Mouse (Mus musculus) intestine, postnatal 0 days (tissue): Measurements from ENCODE around the gene Efcab12. TPM values are rescaled to one million over a fixed set of nuclear protein-coding genes. Genes with fewer than 3 reads are reported as not detected.
A peak's percentile ranks its signal among the peaks of the same experiment; 100 is the strongest.

ENCODE experiments used
- ATAC-seq: fragments of 200-750 bp; cut with Nextera tagmentation; 2 replicates; pipeline ENCODE4 v1.8.0; 2017; ENCODE audit warnings: mild to moderate bottlenecking, moderate TSS enrichment, moderate library complexity
- H3K27ac ChIP-seq: fragments of 300-500 bp; sonication (generic); 2 replicates; pipeline ENCODE4 v1.5.1; 2014; ENCODE audit warnings: mild to moderate bottlenecking, low read depth, low read length, moderate library complexity
- H3K27me3 ChIP-seq: fragments of 300-500 bp; sonication (generic); replicated peaks from 2 replicates; pipeline ENCODE4 v1.6.1; 2014; ENCODE audit warnings: low read length, mixed read lengths; ENCODE audit not compliant: control insufficient read depth, insufficient read depth
- H3K36me3 ChIP-seq: fragments of 300-500 bp; sonication (generic); 2 replicates; pipeline ENCODE4 v1.6.1; 2014; ENCODE audit warnings: mild to moderate bottlenecking, moderate library complexity; ENCODE audit not compliant: control insufficient read depth, insufficient read depth
- H3K4me1 ChIP-seq: fragments of 300-500 bp; sonication (generic); replicated peaks from 2 replicates; pipeline ENCODE4 v1.6.1; 2014; ENCODE audit warnings: antibody characterized with exemption, low read length, mixed read lengths; ENCODE audit not compliant: control insufficient read depth, insufficient read depth
- H3K4me2 ChIP-seq: fragments of 300-500 bp; sonication (generic); replicated peaks from 2 replicates; pipeline ENCODE4 v1.6.1; 2014; ENCODE audit warnings: low read depth, mild to moderate bottlenecking, moderate library complexity
- H3K4me3 ChIP-seq: fragments of 300-500 bp; sonication (generic); 2 replicates; pipeline ENCODE4 v1.5.1; 2014; ENCODE audit warnings: low read depth, low read length
- H3K9ac ChIP-seq: fragments of 300-500 bp; sonication (generic); 2 replicates; pipeline ENCODE4 v1.6.1; 2014; ENCODE audit warnings: mild to moderate bottlenecking, low read depth, low read length
- H3K9me3 ChIP-seq: fragments of 300-500 bp; sonication (generic); 2 replicates; pipeline ENCODE4 v1.6.1; 2016; ENCODE audit warnings: mixed run types; ENCODE audit not compliant: control insufficient read depth
- CTCF ChIP-seq: sonication (generic); IDR thresholded peaks from 2 replicates; pipeline ENCODE4 v1.5.1; 2016; ENCODE audit warnings: low read depth, mild to moderate bottlenecking, control low read depth, antibody characterized with exemption, moderate library complexity
- WGBS: fragments of 180-500 bp; shearing (Covaris S2); extraction: QIAGEN DNeasy Blood & Tissue Kit; methylation state at CpG from one replicate; pipeline ENCODE4 v1.1.7; 2014; 5-methylcytosine and 5-hydroxymethylcytosine counted together
- polyA plus RNA-seq: library from polyadenylated mRNA; unstranded; fragments of >200 nt; fragmentation: Nextera tagmentation; extraction: Ambion mirVana; gene quantifications from 2 replicates; pipeline ENCODE4 v1.2.1, GENCODE M21; 2015

Efcab12 gene
- polyA plus RNA-seq, 1 experiment from 2014 or later: 0.05 TPM

DNA sequence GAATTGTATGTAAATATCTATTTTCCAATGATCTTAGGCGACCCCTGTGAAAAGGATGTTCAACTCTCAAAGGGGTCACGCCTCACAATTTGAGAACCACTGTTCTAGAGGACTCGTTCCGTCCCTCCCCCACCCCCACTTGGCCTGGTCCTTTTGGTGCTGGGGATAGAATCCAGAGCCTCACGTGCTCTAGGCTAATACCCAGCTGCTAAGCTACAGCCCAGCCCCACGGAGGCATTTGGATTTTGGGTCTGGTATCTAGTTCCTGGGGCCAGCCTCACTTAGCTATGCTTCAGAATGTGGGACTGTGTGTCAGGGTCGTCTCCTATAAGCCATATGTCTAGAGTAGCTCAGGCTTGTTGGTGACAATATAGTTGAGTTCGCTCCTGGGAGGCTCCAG lies 26.6 kb downstream of the Efcab12 start:
- Histone ChIP-seq H3K27ac (no peak overlapping the region), H3K4me1 (peaks cover 4% of the 10 kb centered on the region; the same call in 1 of the 2 replicates), H3K4me2 (no peak overlapping the region), H3K27me3 (no peaks in the 10 kb centered on the region), H3K36me3 (peaks cover 7% of the 10 kb centered on the region), H3K9me3 (no peaks in the 10 kb centered on the region), H3K4me3 (no peak overlapping the region), H3K9ac (no peak overlapping the region)
- TF ChIP-seq CTCF: no peak
- ATAC-seq: no peak
- 70% methylated on average over 8 of the region's 8 CpGs for WGBS

DNA sequence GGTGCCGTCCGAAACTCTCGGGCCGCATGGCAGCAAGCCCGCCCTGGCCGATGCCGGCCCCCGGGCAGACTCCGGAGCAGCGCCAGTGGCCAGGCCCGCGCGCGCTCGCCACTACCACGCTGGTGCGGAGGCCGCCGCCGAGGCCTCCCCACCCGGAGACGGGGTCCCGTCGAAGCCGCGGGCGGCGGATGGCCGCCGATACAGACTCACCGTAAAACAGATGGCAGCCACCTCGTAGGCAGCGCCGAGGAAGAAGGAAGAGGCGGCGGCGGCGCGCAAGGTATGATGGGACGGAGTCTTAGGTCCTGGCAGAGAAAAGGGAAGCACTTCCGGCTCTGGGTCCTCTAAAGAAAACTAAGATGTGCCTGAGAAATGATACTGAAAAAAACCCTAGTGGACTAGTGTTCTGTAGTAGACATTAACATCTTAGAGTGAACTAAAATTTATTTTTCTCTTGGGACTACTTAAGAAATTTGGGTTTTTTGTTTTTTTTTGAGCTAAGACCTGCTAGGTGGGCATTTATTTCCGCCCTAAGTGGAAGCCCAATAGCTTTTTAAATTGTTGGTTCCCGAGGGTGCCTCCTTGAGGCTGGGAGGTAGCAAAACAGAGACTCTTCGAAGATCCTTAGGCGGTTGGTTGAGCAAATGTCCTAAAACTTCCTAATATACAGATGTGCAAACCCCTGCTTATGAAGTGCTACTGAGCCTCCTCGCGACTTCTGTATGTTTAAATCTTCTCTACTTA lies 29.6 kb downstream of the Efcab12 start, which contains the start of gene Rpl32:
Rpl32 (minus strand) TSS at position 260 of the 744 bp plus-strand sequence.
- H3K4me2 ChIP-seq: peak within 1 kb of the TSS; percentile 70
- WGBS: under 1% methylated on average over 47 of the region's 47 CpGs
- peaks cover 7% of the 10 kb centered on the region; the same call in 1 of the 2 replicates for H3K4me1 ChIP-seq
- H3K4me3 ChIP-seq: peak within 1 kb of the TSS; percentile 66
- peak; percentile 72 for TF ChIP-seq CTCF
- H3K9ac ChIP-seq: peak within 1 kb of the TSS; percentile 79
- peaks cover 34% of the 10 kb centered on the region for H3K36me3 ChIP-seq
- H3K27ac ChIP-seq: peak within 1 kb of the TSS; percentile 94
- no peaks in the 10 kb centered on the region for H3K27me3 ChIP-seq
- H3K9me3 ChIP-seq: no peaks in the 10 kb centered on the region
- peak; percentile 80 for ATAC-seq

DNA sequence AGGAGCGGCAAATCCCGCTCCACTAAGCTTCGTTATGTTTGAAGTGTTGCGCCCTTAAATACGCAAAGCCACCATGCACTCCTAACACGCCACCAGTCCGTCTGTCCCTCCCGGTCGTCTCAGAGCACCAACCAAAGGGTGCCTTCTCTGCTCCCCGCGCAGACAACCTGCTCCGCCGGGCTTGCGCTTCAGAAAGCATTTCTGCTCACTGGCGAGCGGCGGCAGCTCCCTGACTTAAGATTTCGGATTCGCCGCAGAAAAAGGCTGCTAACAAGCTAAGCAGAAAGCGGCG lies 30.1 kb downstream of the Efcab12 start:
- ATAC-seq: peak; percentile 13; the same call in 1 of the 2 replicates
- H3K4me2 ChIP-seq: peak overlapping the region; percentile 70
- no peaks in the 10 kb centered on the region for H3K27me3 ChIP-seq
- H3K4me1 ChIP-seq: peaks cover 7% of the 10 kb centered on the region; the same call in 1 of the 2 replicates
- peak overlapping the region; percentile 66 for H3K4me3 ChIP-seq
- H3K27ac ChIP-seq: peak overlapping the region; percentile 94
- peaks cover 34% of the 10 kb centered on the region for H3K36me3 ChIP-seq
- under 1% methylated on average over 22 of the region's 22 CpGs for WGBS
- no peaks in the 10 kb centered on the region for H3K9me3 ChIP-seq
- peak overlapping the region; percentile 79 for H3K9ac ChIP-seq
- TF ChIP-seq CTCF: no peak

GRCm38 (mm10) chr6:115807464-115808195 lies 30.6 kb downstream of the Efcab12 start:
- no peak for TF ChIP-seq CTCF
- Histone ChIP-seq H3K27me3 (no peaks in the 10 kb centered on the region), H3K4me1 (peaks cover 7% of the 10 kb centered on the region; the same call in 1 of the 2 replicates), H3K9ac (peak overlapping the region; percentile 79), H3K27ac (peak overlapping the region; percentile 94), H3K4me2 (peak overlapping the region; percentile 70), H3K9me3 (no peaks in the 10 kb centered on the region), H3K4me3 (peak overlapping the region; percentile 66), H3K36me3 (peaks cover 35% of the 10 kb centered on the region)
- 1% methylated on average over 15 of the region's 15 CpGs for WGBS
- no peak for ATAC-seq

- WGBS: 63% methylated on average over 10 of the region's 10 CpGs
- no peaks in the 10 kb centered on the region for H3K27me3 ChIP-seq
- H3K4me2 ChIP-seq: no peak overlapping the region
- peaks cover 48% of the 10 kb centered on the region for H3K36me3 ChIP-seq
- H3K27ac ChIP-seq: no peak overlapping the region; the same call in 1 of the 2 replicates
- ATAC-seq: no peak
- TF ChIP-seq CTCF: no peak
- H3K9me3 ChIP-seq: no peaks in the 10 kb centered on the region
- peaks cover 7% of the 10 kb centered on the region; the same call in 1 of the 2 replicates for H3K4me1 ChIP-seq
- no peak overlapping the region for H3K4me3 ChIP-seq
- no peak overlapping the region for H3K9ac ChIP-seq
Measured at GRCm38 (mm10) chr6:115804432-115805192, 33.6 kb downstream of the Efcab12 start.
